Mouse (Mus musculus) lung, adult 2 months (tissue): ENCODE results near the gene Gdap1l1.

Experiments used
- CTCF ChIP-seq: fragments of 200-500 bp; IDR thresholded peaks from 2 replicates; pipeline ENCODE4 v1.5.1; 2011; ENCODE audit warnings: mild to moderate bottlenecking, low read length, control low read depth; ENCODE audit not compliant: insufficient read depth
- POLR2A ChIP-seq: fragments of 200-500 bp; IDR thresholded peaks from 2 replicates; pipeline ENCODE4 v1.6.1; 2011; ENCODE audit warnings: low read depth, mild to moderate bottlenecking, control low read depth, low read length, borderline replicate concordance; ENCODE audit errors: extremely low read depth

DNA sequence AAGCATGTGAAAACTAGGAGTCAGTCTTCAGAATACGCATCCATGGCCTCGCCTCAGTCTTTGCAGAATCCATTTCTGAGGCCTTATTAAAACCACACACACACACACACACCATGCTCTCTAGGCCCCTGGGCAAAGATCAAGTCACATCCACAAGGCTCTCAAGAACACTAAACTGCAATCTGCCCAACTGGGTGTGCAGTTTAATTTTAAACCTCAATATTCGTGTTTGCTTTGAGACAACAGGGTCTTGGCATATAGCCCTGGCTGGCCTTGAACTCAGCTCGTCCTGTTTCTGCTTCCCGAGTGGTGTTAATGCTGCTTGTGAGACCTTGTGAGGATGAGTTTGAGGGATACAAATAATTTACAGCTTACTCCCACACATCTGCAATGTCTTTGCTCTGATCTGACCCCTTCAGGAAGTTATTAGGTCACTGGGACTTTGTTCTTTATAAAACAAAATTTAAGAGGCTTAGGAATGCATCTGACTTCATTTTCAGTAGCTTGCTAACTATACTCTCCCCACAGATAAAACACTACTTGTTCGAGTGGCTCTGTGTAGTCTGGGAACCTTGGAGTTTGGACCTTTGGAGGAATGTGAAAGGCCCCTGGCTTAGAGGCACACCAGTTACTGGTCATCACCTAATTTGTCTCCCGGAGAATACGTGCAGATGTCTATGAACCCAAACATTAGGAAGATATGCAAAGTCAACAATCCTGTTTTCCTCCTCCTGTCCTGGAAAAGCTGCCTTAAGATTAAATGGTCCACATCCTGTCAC is 34.0 kb upstream of the Gdap1l1 start:
- TF ChIP-seq CTCF (no peak), POLR2A (no peak)
